Mouse (Mus musculus): ENCODE measurements around the gene Rpusd3. TPM values are rescaled to one million over a fixed set of nuclear protein-coding genes. Genes with fewer than 3 reads are reported as not detected.

Rpusd3 gene
- polyA plus RNA-seq, 1 experiment from 2014 or later, result 20.7 TPM

- Histone ChIP-seq H3K27ac (replicated peaks; ENCODE audit: low read depth, low read length) (no peak overlapping the region), H3K4me2 (ENCODE audit: low read length) (no peak overlapping the region), H3K4me1 (ENCODE audit: control insufficient read depth, insufficient read depth, low read length) (no peaks in the 10 kb centered on the region), H3K9me3 (ENCODE audit: control insufficient read depth, low read length) (no peaks in the 10 kb centered on the region), H3K36me3 (ENCODE audit: control insufficient read depth, insufficient read depth, low read length) (peaks cover 98% of the 10 kb centered on the region), H3K27me3 (ENCODE audit: control insufficient read depth, insufficient read depth, low read length) (no peaks in the 10 kb centered on the region), H3K9ac (replicated peaks; ENCODE audit: low read length) (no peak overlapping the region), H3K4me3 (replicated peaks; ENCODE audit: low read depth, low read length) (no peak overlapping the region)
- DNase-seq (peak; percentile 14), ATAC-seq (ENCODE audit: low FRiP score, low TSS enrichment) (no peak)
- 88% methylated on average over 3 of the region's 3 CpGs for WGBS
These were observed 33.1 kb downstream of the Rpusd3 start for GRCm38 (mm10) chr6:113386025-113386424.

GRCm38 (mm10) chr6:113385160-113385714 lies 33.9 kb downstream of the Rpusd3 start:
- no peaks in the 10 kb centered on the region for H3K9me3 ChIP-seq (ENCODE audit: control insufficient read depth, low read length)
- H3K27ac ChIP-seq (replicated peaks; ENCODE audit: low read depth, low read length), result no peak overlapping the region
- H3K27me3 ChIP-seq (ENCODE audit: control insufficient read depth, insufficient read depth, low read length), result no peaks in the 10 kb centered on the region
- no peak overlapping the region for H3K4me2 ChIP-seq (ENCODE audit: low read length)
- 93% methylated on average over 11 of the region's 11 CpGs for WGBS
- DNase-seq, result no peak
- H3K4me3 ChIP-seq (replicated peaks; ENCODE audit: low read depth, low read length), result no peak overlapping the region
- ATAC-seq (ENCODE audit: low FRiP score, low TSS enrichment), result no peak
- H3K4me1 ChIP-seq (ENCODE audit: control insufficient read depth, insufficient read depth, low read length), result no peaks in the 10 kb centered on the region
- no peak overlapping the region for H3K9ac ChIP-seq (replicated peaks; ENCODE audit: low read length)
- H3K36me3 ChIP-seq (ENCODE audit: control insufficient read depth, insufficient read depth, low read length), result peaks cover 98% of the 10 kb centered on the region

GRCm38 (mm10) chr6:113384351-113384927 lies 34.7 kb downstream of the Rpusd3 start:
- no peaks in the 10 kb centered on the region for H3K9me3 ChIP-seq (ENCODE audit: control insufficient read depth, low read length)
- no peak overlapping the region for H3K9ac ChIP-seq (replicated peaks; ENCODE audit: low read length)
- no peak overlapping the region for H3K4me2 ChIP-seq (ENCODE audit: low read length)
- H3K4me1 ChIP-seq (ENCODE audit: control insufficient read depth, insufficient read depth, low read length), result no peaks in the 10 kb centered on the region
- H3K4me3 ChIP-seq (replicated peaks; ENCODE audit: low read depth, low read length), result no peak overlapping the region
- 87% methylated on average over 8 of the region's 8 CpGs for WGBS
- H3K36me3 ChIP-seq (ENCODE audit: control insufficient read depth, insufficient read depth, low read length), result peaks cover 90% of the 10 kb centered on the region
- no peak overlapping the region for H3K27ac ChIP-seq (replicated peaks; ENCODE audit: low read depth, low read length)
- H3K27me3 ChIP-seq (ENCODE audit: control insufficient read depth, insufficient read depth, low read length), result no peaks in the 10 kb centered on the region
- DNase-seq (peak; percentile 53), ATAC-seq (ENCODE audit: low FRiP score, low TSS enrichment) (no peak)

- H3K9ac ChIP-seq (replicated peaks; ENCODE audit: low read length), result no peak overlapping the region
- no peak for DNase-seq
- H3K4me1 ChIP-seq (ENCODE audit: control insufficient read depth, insufficient read depth, low read length), result peaks cover 14% of the 10 kb centered on the region
- WGBS, result 90% methylated on average over 11 of the region's 11 CpGs
- H3K27me3 ChIP-seq (ENCODE audit: control insufficient read depth, insufficient read depth, low read length), result no peaks in the 10 kb centered on the region
- H3K36me3 ChIP-seq (ENCODE audit: control insufficient read depth, insufficient read depth, low read length), result peaks cover 56% of the 10 kb centered on the region
- no peak for ATAC-seq (ENCODE audit: low FRiP score, low TSS enrichment)
- H3K27ac ChIP-seq (replicated peaks; ENCODE audit: low read depth, low read length), result no peak overlapping the region
- H3K4me3 ChIP-seq (replicated peaks; ENCODE audit: low read depth, low read length), result no peak overlapping the region
- H3K4me2 ChIP-seq (ENCODE audit: low read length), result no peak overlapping the region
- no peaks in the 10 kb centered on the region for H3K9me3 ChIP-seq (ENCODE audit: control insufficient read depth, low read length)
These were observed 38.7 kb downstream of the Rpusd3 start for GRCm38 (mm10) chr6:113380480-113380879.

GRCm38 (mm10) chr6:113379246-113379645 lies 39.9 kb downstream of the Rpusd3 start:
- Histone ChIP-seq H3K4me3 (replicated peaks; ENCODE audit: low read depth, low read length) (no peak overlapping the region), H3K9ac (replicated peaks; ENCODE audit: low read length) (no peak overlapping the region), H3K27ac (replicated peaks; ENCODE audit: low read depth, low read length) (no peak overlapping the region), H3K36me3 (ENCODE audit: control insufficient read depth, insufficient read depth, low read length) (peaks cover 56% of the 10 kb centered on the region), H3K4me1 (ENCODE audit: control insufficient read depth, insufficient read depth, low read length) (peaks cover 14% of the 10 kb centered on the region), H3K4me2 (ENCODE audit: low read length) (peak overlapping the region; percentile 96), H3K27me3 (ENCODE audit: control insufficient read depth, insufficient read depth, low read length) (no peaks in the 10 kb centered on the region), H3K9me3 (ENCODE audit: control insufficient read depth, low read length) (no peaks in the 10 kb centered on the region)
- WGBS, result 86% methylated on average over 6 of the region's 6 CpGs
- no peak for DNase-seq
- ATAC-seq (ENCODE audit: low FRiP score, low TSS enrichment), result no peak

GRCm38 (mm10) chr6:113377496-113378385 lies 41.4 kb downstream of the Rpusd3 start, which contains the start of the genes Tada3 and Arpc4:
TSS of gene Tada3 (minus strand) at chr6:113377883.
TSS of gene Arpc4 (plus strand) at chr6:113378115.
- Histone ChIP-seq H3K9ac (replicated peaks; ENCODE audit: low read length) (peak within 1 kb of the TSS; percentile 73), H3K36me3 (ENCODE audit: control insufficient read depth, insufficient read depth, low read length) (peaks cover 56% of the 10 kb centered on the region), H3K9me3 (ENCODE audit: control insufficient read depth, low read length) (no peaks in the 10 kb centered on the region), H3K4me2 (ENCODE audit: low read length) (peak within 1 kb of the TSS; percentile 96), H3K27me3 (ENCODE audit: control insufficient read depth, insufficient read depth, low read length) (no peaks in the 10 kb centered on the region), H3K27ac (replicated peaks; ENCODE audit: low read depth, low read length) (peak within 1 kb of the TSS; percentile 96), H3K4me3 (replicated peaks; ENCODE audit: low read depth, low read length) (peak within 1 kb of the TSS; percentile 95), H3K4me1 (ENCODE audit: control insufficient read depth, insufficient read depth, low read length) (peaks cover 14% of the 10 kb centered on the region)
- WGBS, result under 1% methylated on average over 61 of the region's 61 CpGs
- ATAC-seq (ENCODE audit: low FRiP score, low TSS enrichment), result peak; percentile 96
- peak; percentile 96 for DNase-seq

GRCm38 (mm10) chr6:113377172-113377495 lies 42.0 kb downstream of the Rpusd3 start:
- Histone ChIP-seq H3K27me3 (ENCODE audit: control insufficient read depth, insufficient read depth, low read length) (no peaks in the 10 kb centered on the region), H3K9me3 (ENCODE audit: control insufficient read depth, low read length) (no peaks in the 10 kb centered on the region), H3K27ac (replicated peaks; ENCODE audit: low read depth, low read length) (peak overlapping the region; percentile 96), H3K4me2 (ENCODE audit: low read length) (peak overlapping the region; percentile 96), H3K4me3 (replicated peaks; ENCODE audit: low read depth, low read length) (peak overlapping the region; percentile 95), H3K9ac (replicated peaks; ENCODE audit: low read length) (peak overlapping the region; percentile 73), H3K4me1 (ENCODE audit: control insufficient read depth, insufficient read depth, low read length) (peaks cover 14% of the 10 kb centered on the region), H3K36me3 (ENCODE audit: control insufficient read depth, insufficient read depth, low read length) (peaks cover 56% of the 10 kb centered on the region)
- ATAC-seq (ENCODE audit: low FRiP score, low TSS enrichment), result no peak
- WGBS, result 12% methylated on average over 7 of the region's 7 CpGs
- DNase-seq, result no peak

- DNase-seq (no peak), ATAC-seq (ENCODE audit: low FRiP score, low TSS enrichment) (no peak)
- Histone ChIP-seq H3K36me3 (ENCODE audit: control insufficient read depth, insufficient read depth, low read length) (peaks cover 71% of the 10 kb centered on the region), H3K4me3 (replicated peaks; ENCODE audit: low read depth, low read length) (no peak overlapping the region), H3K4me2 (ENCODE audit: low read length) (no peak overlapping the region), H3K9me3 (ENCODE audit: control insufficient read depth, low read length) (no peaks in the 10 kb centered on the region), H3K4me1 (ENCODE audit: control insufficient read depth, insufficient read depth, low read length) (peaks cover 5% of the 10 kb centered on the region), H3K27ac (replicated peaks; ENCODE audit: low read depth, low read length) (no peak overlapping the region), H3K27me3 (ENCODE audit: control insufficient read depth, insufficient read depth, low read length) (no peaks in the 10 kb centered on the region), H3K9ac (replicated peaks; ENCODE audit: low read length) (no peak overlapping the region)
- WGBS, result 95% methylated on average over 4 of the region's 4 CpGs
These were observed 45.6 kb downstream of the Rpusd3 start for GRCm38 (mm10) chr6:113373491-113373890.
